Mouse (Mus musculus): Measurements from ENCODE around the gene Nfyc.

Gene Nfyc

GRCm38 (mm10) chr4:120831472-120831871 lies at the start of gene Nfyc:
Gene Nfyc, minus strand, starts transcription at chr4:120831572.
- in situ Hi-C loops (cut with MboI, MseI) = no loop called here

DNA sequence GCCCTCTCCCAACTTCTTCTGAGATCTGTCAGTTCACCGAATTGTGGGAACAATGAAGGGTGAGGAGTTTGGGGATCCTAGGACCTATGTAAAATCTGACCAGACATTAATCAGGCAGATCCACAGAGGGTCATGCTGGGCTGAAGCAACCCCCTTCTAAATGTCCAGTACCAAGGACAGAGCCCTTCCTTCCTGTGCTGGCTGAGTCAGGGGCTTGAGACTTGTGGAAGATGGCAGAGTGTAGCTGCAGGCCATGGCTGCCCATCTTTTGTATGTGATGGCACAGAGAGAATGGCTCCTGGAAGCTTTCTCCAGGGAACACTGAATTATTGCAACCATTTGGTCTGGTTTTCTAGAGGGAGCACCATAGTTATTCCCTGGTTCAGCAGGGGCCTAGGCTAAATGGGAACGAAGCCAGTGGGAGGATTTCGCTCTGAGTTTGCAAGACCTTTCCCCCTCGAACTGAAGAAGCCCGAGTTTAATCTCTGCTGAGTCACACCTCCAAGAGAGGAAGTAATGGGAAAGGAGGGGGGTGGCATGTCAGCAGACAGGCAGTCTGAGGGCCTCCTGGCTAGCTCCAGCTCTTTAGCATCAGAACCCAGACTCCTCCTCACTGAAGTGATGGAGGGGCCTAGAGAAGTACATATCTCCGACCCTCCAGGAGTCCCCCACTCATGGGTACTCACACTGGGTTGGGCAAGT lies 49.5 kb upstream of the Nfyc start:
- in situ Hi-C loops (cut with MboI, MseI) = loop anchor here (10.0 kb wide), 1 partner anchor 286 kb away; no protein-coding TSS in a partner anchor

DNA sequence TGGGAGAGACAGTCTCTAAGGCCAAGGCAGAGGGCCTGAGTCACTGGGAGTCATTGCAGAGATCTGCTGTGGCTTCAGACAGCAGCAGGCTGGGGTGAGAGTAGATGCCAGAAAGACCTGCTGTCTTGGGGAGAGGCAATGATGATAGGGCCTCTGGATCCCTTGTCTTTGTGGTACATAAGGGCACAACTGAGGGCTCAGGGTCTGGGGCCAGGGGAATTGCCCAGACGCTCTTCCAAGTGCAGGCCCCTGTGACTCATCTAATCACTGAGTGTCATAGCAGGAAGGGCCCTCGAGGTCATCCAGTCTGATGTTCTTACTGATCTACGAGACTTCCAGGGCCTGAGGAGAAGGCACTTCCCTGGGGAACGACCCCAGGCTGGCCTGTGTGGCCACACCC lies 48.0 kb upstream of the Nfyc start:
- in situ Hi-C loops (cut with MboI, MseI) = no loop called here

- in situ Hi-C loops (cut with MboI, MseI) = no loop called here
These were observed 47.4 kb upstream of the Nfyc start for GRCm38 (mm10) chr4:120878728-120879127.

DNA sequence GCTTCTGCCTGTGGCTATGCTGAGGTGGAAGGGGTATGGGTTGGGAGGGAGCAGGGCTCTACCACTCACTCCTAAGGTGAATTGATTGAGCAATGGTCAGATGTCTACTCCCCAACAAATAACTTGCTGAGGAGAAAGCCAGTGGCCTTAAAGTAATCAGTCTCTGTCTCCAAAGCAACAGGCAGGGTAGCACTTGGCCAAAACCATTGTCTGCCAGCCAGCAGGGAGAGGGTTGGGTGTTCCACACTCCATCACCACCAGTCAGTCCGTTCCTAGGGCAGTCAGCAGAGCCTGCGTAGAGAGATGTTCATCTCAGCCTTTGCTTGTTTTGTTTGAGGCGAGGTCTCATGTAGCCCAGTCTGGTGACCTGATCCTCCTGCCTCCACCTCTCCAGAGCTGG lies 44.6 kb upstream of the Nfyc start:
- in situ Hi-C loops (cut with MboI, MseI) = no loop called here

- in situ Hi-C loops (cut with MboI, MseI) = no loop called here
These were observed 38.9 kb upstream of the Nfyc start for GRCm38 (mm10) chr4:120870262-120870748.

- in situ Hi-C loops (cut with MboI, MseI) = no loop called here
These were observed 37.6 kb upstream of the Nfyc start for GRCm38 (mm10) chr4:120868988-120869387.

- in situ Hi-C loops (cut with MboI, MseI) = no loop called here
These were observed 36.9 kb upstream of the Nfyc start for GRCm38 (mm10) chr4:120868246-120868645.

DNA sequence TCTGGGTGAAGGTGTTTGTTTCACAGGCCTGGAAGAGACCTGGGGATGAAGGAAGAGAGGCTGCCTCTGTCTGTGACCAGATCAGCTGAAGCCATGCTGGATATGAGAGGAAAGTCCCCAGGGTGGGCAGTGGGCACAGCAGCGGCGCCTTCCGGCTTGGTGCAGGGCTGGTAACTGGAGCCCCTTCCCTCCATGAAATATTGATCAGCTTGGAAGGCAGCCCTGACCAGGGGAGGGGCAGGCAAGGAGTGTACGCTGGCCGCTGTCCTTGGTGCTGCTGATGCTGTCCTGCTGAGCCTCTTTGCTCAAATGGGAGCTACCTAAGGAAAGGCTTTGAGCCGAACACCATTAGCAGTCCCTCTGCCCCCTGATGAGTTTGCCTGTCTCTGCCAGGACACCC lies 34.8 kb upstream of the Nfyc start:
- in situ Hi-C loops (cut with MboI, MseI) = no loop called here

DNA sequence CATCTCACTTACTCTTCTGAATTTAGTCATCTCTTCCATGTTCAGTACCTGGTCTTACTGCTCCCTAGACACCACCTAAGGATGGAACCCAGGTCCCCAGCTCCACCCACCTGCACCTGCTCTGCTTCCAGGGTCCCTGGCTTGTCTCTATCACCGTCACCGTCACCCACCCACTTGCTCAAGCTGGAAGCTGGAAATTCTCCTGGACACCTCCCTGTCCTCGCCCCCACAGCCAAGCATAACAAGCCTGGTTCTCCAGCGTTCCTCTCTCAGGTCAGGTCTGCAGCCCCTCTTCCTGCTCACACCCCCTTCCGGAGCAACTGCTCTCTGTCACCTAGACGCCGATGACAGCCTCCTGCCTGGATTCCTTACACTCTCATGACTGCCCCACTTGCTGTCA lies 28.5 kb upstream of the Nfyc start:
- in situ Hi-C loops (cut with MboI, MseI) = no loop called here

- in situ Hi-C loops (cut with MboI, MseI) = no loop called here
These were observed 25.0 kb upstream of the Nfyc start for GRCm38 (mm10) chr4:120856376-120856775.

- in situ Hi-C loops (cut with MboI, MseI) = no loop called here
These were observed 24.1 kb upstream of the Nfyc start for GRCm38 (mm10) chr4:120855360-120856060.

DNA sequence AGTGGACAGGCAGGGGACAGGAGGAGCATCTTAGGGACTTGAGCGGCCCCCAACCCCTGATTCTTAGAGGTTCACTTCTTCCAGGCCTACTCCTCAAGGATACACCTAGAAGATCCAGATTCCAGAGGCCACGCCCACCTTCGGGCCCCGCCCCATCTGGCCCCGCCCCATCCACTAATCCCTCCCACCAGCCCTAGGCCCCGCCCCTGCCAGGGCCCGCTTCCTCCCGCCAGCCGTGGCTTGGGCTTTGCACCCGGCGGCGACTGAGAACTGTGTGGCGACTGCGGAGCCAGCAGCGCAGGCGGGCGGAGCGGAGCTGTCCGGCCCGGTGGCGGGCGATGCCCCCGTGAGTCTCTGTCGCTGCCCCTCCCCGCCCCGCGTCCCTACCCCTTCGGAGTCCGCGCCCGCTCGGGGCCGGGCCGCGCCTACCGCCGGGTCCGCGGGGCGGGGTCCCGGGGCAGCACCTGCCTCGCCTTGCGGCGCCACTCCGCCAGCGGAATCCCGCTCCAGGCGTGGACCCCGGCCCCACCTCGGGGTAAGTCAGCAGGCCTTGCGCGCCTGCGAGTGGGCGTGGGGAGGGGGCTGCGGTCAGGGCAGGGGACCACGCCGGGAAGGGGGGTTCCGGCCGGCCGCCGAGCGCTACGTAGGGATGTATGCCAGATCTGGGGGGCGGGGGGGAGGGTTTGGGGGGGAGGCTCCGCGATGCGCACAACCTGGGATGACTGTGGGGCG lies 23.4 kb upstream of the Nfyc start, which contains the start of gene Rims3:
Gene Rims3 (plus strand): TSS at position 229 of the 732 bp plus-strand sequence.
- in situ Hi-C loops (cut with MboI, MseI) = loop anchor here (5.0 kb wide), 1 partner anchor 63 kb away; no protein-coding TSS in a partner anchor

GRCm38 (mm10) chr4:120850946-120851345 lies 19.6 kb upstream of the Nfyc start:
- in situ Hi-C loops (cut with MboI, MseI) = loop anchor here (5.0 kb wide), 1 partner anchor 66 kb away; no protein-coding TSS in a partner anchor

DNA sequence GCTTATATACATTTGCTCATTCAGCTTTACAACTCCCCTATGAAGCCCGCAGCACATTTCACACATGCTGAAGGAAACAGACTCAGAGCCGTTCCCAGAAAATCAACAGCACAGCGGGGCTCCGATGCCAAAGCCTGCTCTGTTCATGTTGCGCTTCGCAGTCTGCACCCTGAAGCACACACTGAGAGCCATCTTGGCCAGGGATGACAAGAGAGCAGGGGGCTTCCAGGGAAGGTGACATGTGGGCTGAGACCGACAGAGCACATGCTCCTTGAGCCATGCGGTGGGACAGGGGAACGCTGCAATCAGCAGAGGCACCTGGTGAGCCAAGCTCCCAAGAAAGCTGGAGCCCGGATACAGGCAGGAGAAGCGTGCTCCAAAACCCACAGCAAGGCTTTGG lies 18.1 kb upstream of the Nfyc start:
- in situ Hi-C loops (cut with MboI, MseI) = no loop called here

DNA sequence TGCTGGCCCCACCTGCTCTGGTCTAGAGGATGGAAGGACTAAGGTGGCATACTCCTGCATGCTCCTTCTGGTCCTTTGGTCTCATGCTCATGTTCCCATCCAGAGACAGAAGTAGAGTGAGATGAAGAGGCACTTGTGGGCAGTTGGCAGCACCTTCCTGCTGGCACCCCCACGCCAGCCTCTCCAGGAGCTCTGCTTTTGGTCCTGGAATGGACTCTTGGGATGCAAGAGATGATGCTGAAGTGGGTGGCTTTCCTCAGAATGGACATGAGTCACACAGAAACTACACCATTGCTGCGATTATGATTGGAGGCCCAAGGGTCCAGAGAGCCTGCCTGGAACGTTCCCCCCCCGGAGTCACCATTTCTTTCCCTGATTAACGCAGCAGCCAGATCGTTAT lies 17.5 kb upstream of the Nfyc start:
- in situ Hi-C loops (cut with MboI, MseI) = no loop called here

DNA sequence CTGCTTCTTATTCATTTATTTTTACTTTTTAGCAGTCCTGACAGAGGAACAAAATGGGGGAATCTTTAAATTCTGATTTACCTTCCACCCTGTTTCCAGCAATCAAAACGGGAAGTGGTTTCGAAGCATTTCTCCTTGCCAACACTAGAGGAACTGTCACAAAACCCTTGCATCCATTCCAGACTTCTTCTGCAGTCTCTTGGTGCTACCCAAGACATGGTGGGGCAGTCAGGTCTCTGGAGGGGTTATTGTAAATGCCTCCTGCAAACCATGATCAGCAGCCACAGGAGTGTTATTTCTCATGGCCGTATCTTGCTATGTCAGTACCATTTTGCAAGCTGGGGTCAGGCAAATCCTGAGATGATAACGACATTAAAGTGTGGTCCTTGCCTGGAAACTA lies 13.7 kb upstream of the Nfyc start:
- in situ Hi-C loops (cut with MboI, MseI) = no loop called here

GRCm38 (mm10) chr4:120844423-120845082 lies 13.2 kb upstream of the Nfyc start:
- in situ Hi-C loops (cut with MboI, MseI) = no loop called here

DNA sequence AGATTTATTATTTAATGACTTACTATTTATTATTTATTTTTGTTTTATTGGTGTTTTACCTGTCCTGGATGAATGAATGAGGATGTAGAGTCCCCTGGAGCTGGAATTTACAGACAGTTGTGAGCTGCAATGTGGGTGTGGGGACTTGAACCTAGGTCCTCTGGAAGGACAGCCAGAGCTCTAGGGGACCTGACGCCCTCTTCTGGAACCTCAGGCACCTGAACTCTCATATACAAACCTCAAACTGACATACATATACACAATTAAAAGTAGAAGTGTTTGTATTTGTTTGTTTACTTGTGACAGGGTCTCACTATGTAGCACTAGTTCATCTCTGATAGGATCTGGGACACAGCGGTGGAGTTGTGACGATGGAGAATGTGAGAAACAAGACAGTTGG lies 10.0 kb upstream of the Nfyc start:
- in situ Hi-C loops (cut with MboI, MseI) = no loop called here

- in situ Hi-C loops (cut with MboI, MseI) = no loop called here
These were observed 605 bp downstream of the Nfyc start for GRCm38 (mm10) chr4:120830767-120831166.

GRCm38 (mm10) chr4:120826418-120826817 lies 5.0 kb downstream of the Nfyc start:
- in situ Hi-C loops (cut with MboI, MseI) = no loop called here
